Mouse (Mus musculus) hindbrain, embryonic 10.5 days (tissue): ENCODE measurements around the gene Gm43552. TPM values are rescaled to one million over a fixed set of nuclear protein-coding genes. Genes with fewer than 3 reads are reported as not detected.
"Not testable (repeated sequence)": the region's sequence is repeated elsewhere in the genome, so short reads cannot be mapped to it uniquely, and the experiment has no call there.

Experiments
- DNase-seq: peaks from one replicate; pipeline ENCODE4 v3.0.0-alpha.2; 2017; ENCODE audit warnings: low spot score
- H3K27ac ChIP-seq: fragments of 300-500 bp; sonication (generic); 2 replicates; pipeline ENCODE4 v1.5.1; 2016; ENCODE audit warnings: mild to moderate bottlenecking, moderate library complexity
- H3K27me3 ChIP-seq: fragments of 300-500 bp; sonication (generic); 2 replicates; pipeline ENCODE4 v1.6.1; 2016; ENCODE audit warnings: mild to moderate bottlenecking; ENCODE audit not compliant: poor library complexity, insufficient read depth, severe bottlenecking
- H3K36me3 ChIP-seq: fragments of 300-500 bp; sonication (generic); 2 replicates; pipeline ENCODE4 v1.6.1; 2016; ENCODE audit warnings: mild to moderate bottlenecking, moderate library complexity
- H3K4me1 ChIP-seq: fragments of 300-500 bp; sonication (generic); replicated peaks from 2 replicates; pipeline ENCODE4 v1.6.1; 2016; ENCODE audit warnings: mild to moderate bottlenecking
- H3K4me3 ChIP-seq: fragments of 300-500 bp; sonication (generic); 2 replicates; pipeline ENCODE4 v1.5.1; 2016; ENCODE audit warnings: mild to moderate bottlenecking, moderate library complexity
- H3K9me3 ChIP-seq: fragments of 300-500 bp; sonication (generic); 2 replicates; pipeline ENCODE4 v1.6.1; 2016; ENCODE audit warnings: mild to moderate bottlenecking, moderate library complexity
- WGBS: fragments of 180-500 bp; shearing (Covaris S2); methylation state at CpG from one replicate; pipeline ENCODE4 v1.1.7; 2016; 5-methylcytosine and 5-hydroxymethylcytosine counted together
- polyA plus RNA-seq: library from polyadenylated mRNA; unstranded; fragments of >200 nt; fragmentation: Nextera tagmentation; extraction: Ambion mirVana; gene quantifications from 2 replicates; pipeline ENCODE4 v1.2.1, GENCODE M21; 2016

The Gm43552 gene
- polyA plus RNA-seq, 1 experiment from 2014 or later = not detected

DNA sequence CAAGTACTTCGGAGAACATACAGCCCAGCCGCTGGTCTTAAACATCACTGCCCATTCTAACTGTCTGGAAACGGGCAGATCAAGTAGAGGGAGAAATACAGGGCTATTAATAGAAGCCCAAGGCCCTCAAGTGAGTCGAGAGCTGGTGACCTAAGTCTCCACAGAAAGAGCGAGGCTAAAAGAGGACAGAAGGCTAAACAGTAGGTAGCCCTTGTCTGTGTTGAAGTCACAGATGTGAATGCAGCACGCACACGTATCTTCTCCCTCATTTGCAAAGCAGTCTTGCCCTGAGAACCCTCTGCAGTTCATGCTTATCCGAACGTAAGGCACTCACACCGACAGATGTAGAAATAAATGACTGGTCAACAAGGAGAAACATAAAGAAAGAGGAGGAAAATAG lies 5.3 kb downstream of the Gm43552 start:
- no peak for DNase-seq
- no peaks in the 10 kb centered on the region for H3K27me3 ChIP-seq
- H3K36me3 ChIP-seq = no peaks in the 10 kb centered on the region
- H3K4me3 ChIP-seq = no peak overlapping the region
- H3K9me3 ChIP-seq = no peaks in the 10 kb centered on the region
- peaks cover 14% of the 10 kb centered on the region for H3K4me1 ChIP-seq
- WGBS = 89% methylated on average over 10 of the region's 10 CpGs
- H3K27ac ChIP-seq = no peak overlapping the region

DNA sequence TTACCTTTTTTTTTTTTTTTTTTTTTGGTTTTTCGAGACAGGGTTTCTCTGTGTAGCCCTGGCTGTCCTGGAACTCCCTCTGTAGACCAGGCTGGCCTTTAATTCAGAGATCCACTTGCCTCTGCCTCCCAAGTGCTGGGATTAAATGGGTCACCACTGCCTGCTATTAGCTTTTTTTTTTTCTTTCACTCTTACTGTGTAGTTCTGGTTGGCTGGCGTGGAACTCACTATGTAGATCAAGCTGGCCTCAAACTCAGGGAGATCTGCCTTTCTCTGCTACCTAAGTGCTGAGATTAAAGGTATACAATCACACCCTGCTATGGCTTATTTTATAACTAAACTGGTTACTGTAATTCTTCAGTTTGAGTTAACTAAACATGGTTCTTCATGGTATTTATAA lies 6.1 kb downstream of the Gm43552 start:
- no peak overlapping the region for H3K4me3 ChIP-seq
- no peaks in the 10 kb centered on the region for H3K27me3 ChIP-seq
- no peaks in the 10 kb centered on the region for H3K36me3 ChIP-seq
- no peaks in the 10 kb centered on the region for H3K9me3 ChIP-seq
- 71% methylated on average over 2 of the region's 2 CpGs for WGBS
- DNase-seq = no peak
- peaks cover 9% of the 10 kb centered on the region for H3K4me1 ChIP-seq
- H3K27ac ChIP-seq = no peak overlapping the region

DNA sequence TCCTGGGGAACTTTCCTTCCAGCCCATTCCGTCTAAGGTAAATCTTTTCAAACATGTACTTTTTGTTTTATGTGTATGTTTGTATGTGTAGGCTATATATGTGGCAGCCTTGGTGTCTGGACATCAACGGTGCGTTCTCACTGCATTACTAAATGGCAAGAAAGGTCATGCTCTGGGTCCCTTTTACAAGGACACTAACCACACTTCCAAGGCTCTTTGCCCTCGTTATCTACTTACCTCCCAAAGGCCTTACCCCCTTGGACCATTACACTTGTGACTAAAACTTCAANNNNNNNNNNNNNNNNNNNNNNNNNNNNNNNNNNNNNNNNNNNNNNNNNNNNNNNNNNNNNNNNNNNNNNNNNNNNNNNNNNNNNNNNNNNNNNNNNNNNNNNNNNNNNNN lies 9.6 kb downstream of the Gm43552 start:
- Histone ChIP-seq H3K4me1 (peaks cover 3% of the 10 kb centered on the region; the same call in 1 of the 2 replicates), H3K27me3 (no peaks in the 10 kb centered on the region), H3K27ac (no peak overlapping the region), H3K36me3 (no peaks in the 10 kb centered on the region), H3K4me3 (no peak overlapping the region), H3K9me3 (no peaks in the 10 kb centered on the region)
- no peak for DNase-seq
- 88% methylated on average over 4 of the region's 4 CpGs for WGBS

DNA sequence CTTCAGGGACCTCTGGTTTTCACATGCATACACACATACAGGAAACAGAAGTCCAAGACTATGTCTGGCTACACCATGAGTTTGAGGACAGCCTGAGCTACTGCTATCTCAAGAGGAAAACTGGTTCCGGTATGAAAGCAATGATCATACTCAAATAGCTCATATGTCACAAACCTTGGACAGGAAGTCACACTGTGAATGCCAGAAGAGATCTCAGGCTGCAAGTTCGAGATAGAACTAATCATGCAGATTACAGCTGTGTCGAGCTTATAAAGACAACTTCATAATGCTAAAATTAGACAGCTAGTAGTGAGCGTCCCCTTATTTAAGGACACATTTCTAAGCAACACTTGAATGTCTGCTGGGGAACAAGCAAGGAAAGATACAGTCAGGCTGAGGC lies 12.1 kb downstream of the Gm43552 start:
- no peak for DNase-seq
- no peak overlapping the region for H3K27ac ChIP-seq
- no peaks in the 10 kb centered on the region for H3K36me3 ChIP-seq
- H3K27me3 ChIP-seq = no peaks in the 10 kb centered on the region
- no peaks in the 10 kb centered on the region for H3K9me3 ChIP-seq
- H3K4me1 ChIP-seq = no peaks in the 10 kb centered on the region
- H3K4me3 ChIP-seq = no peak overlapping the region
- 83% methylated on average over 4 of the region's 4 CpGs for WGBS

DNA sequence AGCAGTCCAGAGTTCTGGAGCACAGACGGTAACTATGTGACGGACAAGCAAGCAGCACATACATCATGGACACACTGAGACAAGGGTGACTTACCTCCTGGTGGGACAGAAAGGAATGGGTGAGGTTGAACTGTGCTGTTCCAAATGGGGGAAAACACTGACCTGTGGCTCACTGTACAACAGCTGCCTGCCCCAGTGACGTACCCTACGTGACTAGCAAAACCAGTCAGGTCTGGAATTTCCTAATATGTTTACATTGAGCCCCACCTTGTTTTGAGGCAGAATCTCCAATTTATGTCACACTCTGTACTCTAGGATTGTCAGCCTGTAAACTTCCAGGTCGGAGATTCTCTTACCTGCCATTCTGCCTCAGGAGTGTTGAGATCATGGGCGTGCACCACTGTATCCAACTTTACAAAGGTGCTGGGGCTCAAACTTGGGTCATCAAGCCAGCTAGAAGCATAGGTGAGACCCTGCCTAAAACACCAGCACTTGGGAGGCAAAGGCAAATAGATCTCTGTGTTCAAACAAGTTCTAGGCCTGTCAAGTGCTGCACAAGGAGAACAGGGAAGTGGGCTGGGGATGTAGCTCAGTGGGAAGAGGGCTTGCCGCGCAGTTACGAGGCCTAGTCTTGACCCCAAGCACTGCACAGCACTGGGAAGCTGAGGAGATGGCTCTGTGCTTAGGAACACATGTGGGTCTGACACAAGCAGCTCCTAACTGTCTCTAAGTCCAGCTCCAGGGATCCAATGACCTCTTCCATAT lies 12.8 kb downstream of the Gm43552 start:
- H3K27me3 ChIP-seq = no peaks in the 10 kb centered on the region
- H3K36me3 ChIP-seq = no peaks in the 10 kb centered on the region
- no peak overlapping the region for H3K4me3 ChIP-seq
- no peak overlapping the region for H3K27ac ChIP-seq
- no peak for DNase-seq
- no peaks in the 10 kb centered on the region for H3K9me3 ChIP-seq
- no peaks in the 10 kb centered on the region for H3K4me1 ChIP-seq
- WGBS = 91% methylated on average over 9 of the region's 9 CpGs

DNA sequence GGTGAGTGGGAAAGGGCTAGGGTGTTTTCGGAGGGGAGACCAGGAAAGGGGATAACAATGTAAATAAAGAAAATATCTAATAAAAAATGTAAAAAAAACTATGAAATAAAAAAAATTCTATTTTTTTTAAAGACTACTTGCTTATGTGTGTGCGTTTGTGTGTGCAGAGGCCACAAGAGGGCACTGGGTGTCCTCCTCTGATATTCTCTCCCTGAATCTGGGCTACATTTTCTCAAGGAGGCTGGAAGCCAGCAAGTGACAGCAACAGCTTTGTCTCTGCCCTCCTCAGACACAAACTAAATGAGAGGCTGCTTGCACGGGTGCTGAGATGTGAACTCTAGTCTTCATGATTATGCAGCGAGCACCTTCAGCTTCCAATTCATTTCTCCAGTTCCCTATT lies 14.4 kb downstream of the Gm43552 start:
- no peaks in the 10 kb centered on the region for H3K9me3 ChIP-seq
- no peak for DNase-seq
- H3K4me1 ChIP-seq = no peaks in the 10 kb centered on the region
- no peaks in the 10 kb centered on the region for H3K36me3 ChIP-seq
- H3K4me3 ChIP-seq = no peak overlapping the region
- H3K27me3 ChIP-seq = no peaks in the 10 kb centered on the region
- WGBS = 71% methylated on average over 4 of the region's 4 CpGs
- H3K27ac ChIP-seq = no peak overlapping the region

DNA sequence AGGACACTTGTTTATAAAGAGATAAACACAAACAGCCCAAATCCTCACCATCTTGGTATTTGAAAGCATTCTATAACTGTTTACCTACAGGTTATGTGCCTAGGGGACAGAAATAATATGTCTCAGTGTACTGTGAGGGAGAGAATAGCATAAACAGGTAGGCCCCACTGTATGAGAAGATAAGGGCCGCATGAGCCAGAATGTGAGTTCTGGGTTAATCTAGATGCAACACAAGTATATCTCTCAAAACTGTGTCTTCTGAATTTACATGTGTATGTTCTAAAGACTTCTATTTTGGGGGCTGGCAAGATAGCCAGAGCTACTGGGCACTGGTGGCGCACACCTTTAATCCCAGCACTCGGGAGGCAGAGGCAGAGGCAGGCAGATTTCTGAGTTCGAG lies 15.9 kb downstream of the Gm43552 start:
- not testable (repeated sequence) for H3K4me3 ChIP-seq, H3K36me3 ChIP-seq, DNase-seq, H3K9me3 ChIP-seq, H3K4me1 ChIP-seq, H3K27ac ChIP-seq, H3K27me3 ChIP-seq
- WGBS = 93% methylated on average over 4 of the region's 4 CpGs

DNA sequence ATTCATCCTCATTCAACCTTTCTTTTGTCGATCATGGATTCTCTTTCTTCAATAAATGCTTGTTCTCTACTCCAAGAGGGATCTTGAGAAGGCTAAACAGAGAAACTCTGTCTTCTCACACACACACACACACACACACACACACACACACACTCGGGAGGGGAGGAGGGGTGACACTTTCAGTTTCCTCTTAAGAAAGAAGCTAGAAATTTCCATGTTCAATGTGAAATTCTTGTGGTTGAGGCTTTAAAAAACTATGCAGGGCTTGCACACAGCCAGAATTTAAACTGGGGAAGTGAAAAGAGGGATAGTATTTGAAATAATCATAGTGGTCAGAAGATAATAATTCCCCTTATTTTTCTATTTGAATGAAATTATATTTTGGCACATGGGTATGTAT lies 16.8 kb downstream of the Gm43552 start:
- 84% methylated on average over 2 of the region's 2 CpGs for WGBS
- DNase-seq = no peak
- H3K36me3 ChIP-seq = no peaks in the 10 kb centered on the region
- no peak overlapping the region for H3K4me3 ChIP-seq
- no peaks in the 10 kb centered on the region for H3K4me1 ChIP-seq
- no peak overlapping the region for H3K27ac ChIP-seq
- no peaks in the 10 kb centered on the region for H3K27me3 ChIP-seq
- no peaks in the 10 kb centered on the region for H3K9me3 ChIP-seq

DNA sequence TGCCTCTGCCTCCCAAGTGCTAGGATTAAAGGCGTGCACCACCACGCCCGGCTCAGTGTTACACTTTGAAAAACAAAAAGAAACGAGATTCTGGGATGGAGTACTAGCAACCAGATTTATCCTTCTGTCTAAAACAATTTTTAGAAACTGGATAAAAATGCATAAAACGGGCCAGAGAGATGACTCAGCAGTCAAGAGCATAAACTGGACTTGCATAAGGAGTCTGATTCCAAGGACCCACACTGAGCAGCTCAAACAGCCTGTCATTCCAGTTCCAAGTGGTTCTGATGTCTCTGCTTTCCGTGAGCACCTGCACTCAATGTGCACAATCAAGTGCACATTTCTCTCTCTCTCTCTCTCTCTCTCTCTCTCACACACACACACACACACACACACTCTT lies 22.9 kb downstream of the Gm43552 start:
- Histone ChIP-seq H3K36me3 (peaks cover 27% of the 10 kb centered on the region), H3K4me3 (no peak overlapping the region)
- WGBS = 92% methylated on average over 6 of the region's 6 CpGs

DNA sequence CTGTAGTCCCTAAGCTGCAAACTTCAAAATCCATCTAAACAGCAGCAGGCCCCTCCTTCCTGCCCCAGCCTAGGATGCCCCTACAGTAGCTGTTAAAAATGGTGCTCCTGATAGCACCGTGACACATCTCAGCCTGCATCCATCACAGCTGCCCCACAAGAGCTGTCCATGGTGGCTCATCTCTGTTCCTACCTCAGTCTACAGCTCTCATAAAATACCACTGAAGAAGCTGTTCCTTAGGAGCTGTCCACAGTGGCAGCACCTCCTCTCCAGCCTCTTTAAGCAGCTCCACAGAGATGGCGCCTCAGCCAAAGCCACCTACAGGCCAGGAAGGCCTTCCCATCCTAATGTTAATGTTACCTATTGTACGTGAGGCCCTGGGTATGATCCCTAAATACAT lies 25.7 kb downstream of the Gm43552 start:
- Histone ChIP-seq H3K4me1 (no peaks in the 10 kb centered on the region), H3K27ac (no peak overlapping the region), H3K27me3 (no peaks in the 10 kb centered on the region), H3K9me3 (no peaks in the 10 kb centered on the region), H3K36me3 (peaks cover 27% of the 10 kb centered on the region), H3K4me3 (no peak overlapping the region)
- 75% methylated on average over 3 of the region's 3 CpGs for WGBS
- no peak for DNase-seq

More for the DNA sequence above, 22.9 kb downstream of the Gm43552 start:
- H3K4me1 ChIP-seq = no peaks in the 10 kb centered on the region
- no peaks in the 10 kb centered on the region for H3K9me3 ChIP-seq
- DNase-seq = no peak
- H3K27ac ChIP-seq = no peak overlapping the region
- no peaks in the 10 kb centered on the region for H3K27me3 ChIP-seq

DNA sequence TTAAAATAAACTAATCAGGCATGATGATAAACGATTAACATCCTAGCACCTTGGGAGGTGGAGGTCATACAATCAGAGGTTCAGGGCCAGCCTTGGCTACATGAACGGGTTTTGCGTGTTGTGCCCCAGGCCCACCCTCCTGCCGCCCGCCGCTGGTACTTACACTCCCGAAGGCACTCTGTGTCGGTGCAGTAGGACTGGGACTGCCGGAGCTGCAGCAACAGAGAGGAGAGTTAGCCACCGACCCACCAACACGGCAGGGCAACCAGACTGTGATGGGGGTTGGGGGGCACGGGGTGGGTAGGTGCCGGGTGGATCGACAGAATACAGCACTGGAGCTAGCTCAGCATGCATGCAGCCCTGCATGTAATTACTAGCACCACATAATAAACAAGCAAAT lies 32.3 kb downstream of the Gm43552 start:
- DNase-seq = no peak
- WGBS = 89% methylated on average over 14 of the region's 14 CpGs
- Histone ChIP-seq H3K9me3 (no peaks in the 10 kb centered on the region), H3K27ac (no peak overlapping the region), H3K27me3 (no peaks in the 10 kb centered on the region), H3K4me1 (no peaks in the 10 kb centered on the region; the same call in 1 of the 2 replicates), H3K36me3 (peaks cover 5% of the 10 kb centered on the region), H3K4me3 (no peak overlapping the region)

DNA sequence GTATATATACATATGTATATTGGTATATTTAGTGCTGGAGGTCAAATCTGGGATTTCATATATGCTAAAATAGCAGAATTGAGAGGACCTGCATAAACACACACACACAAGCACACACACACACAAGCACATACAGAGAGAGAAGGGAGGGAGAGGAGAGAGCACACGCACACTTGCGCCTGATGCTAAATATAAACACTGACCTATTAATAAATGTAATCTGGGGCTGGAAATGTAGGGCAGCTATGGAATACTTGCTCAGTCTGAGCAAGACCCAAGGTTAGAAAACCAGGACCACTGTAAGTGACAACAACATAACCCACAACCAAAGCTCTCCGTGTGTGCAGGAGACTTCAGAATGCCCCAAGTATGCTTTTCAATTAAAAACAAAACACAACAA lies 33.2 kb downstream of the Gm43552 start:
- Histone ChIP-seq H3K27me3 (no peaks in the 10 kb centered on the region), H3K4me3 (no peak overlapping the region), H3K9me3 (no peaks in the 10 kb centered on the region), H3K36me3 (peaks cover 5% of the 10 kb centered on the region; the same call in 1 of the 2 replicates), H3K4me1 (no peaks in the 10 kb centered on the region; the same call in 1 of the 2 replicates), H3K27ac (no peak overlapping the region)
- DNase-seq = no peak
- 95% methylated on average over 3 of the region's 3 CpGs for WGBS

DNA sequence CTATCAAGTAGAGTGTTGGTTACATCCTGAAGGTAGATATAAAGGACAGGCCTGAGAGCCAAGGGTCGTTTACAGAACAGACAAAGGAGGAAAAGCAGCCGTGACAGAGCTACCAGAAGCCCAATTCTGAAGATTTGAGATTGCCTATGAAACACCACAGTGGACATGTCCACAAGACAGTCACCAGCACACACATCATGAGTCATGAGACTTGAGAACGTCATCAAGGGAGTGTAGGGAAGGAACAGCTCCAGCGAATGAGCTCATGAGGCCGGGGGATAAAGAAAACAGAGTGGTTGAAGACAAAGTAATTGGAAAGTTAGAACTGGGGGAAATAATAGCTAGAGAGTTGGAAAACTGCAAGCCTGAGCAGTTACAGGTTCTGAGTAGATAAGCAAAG lies 34.8 kb downstream of the Gm43552 start:
- 83% methylated on average over 5 of the region's 5 CpGs for WGBS
- no peaks in the 10 kb centered on the region for H3K9me3 ChIP-seq
- no peak overlapping the region for H3K27ac ChIP-seq
- no peak for DNase-seq
- no peaks in the 10 kb centered on the region; the same call in 1 of the 2 replicates for H3K4me1 ChIP-seq
- peaks cover 5% of the 10 kb centered on the region; the same call in 1 of the 2 replicates for H3K36me3 ChIP-seq
- no peak overlapping the region for H3K4me3 ChIP-seq
- no peaks in the 10 kb centered on the region for H3K27me3 ChIP-seq
